Mouse (Mus musculus): ENCODE data around the gene Prdm2.

Gene Prdm2

GRCm38 (mm10) chr4:143106971-143107370, 105.8 kb downstream of the Prdm2 start:
- no peak for DNase-seq (ENCODE audit: low spot score in 2 of 2)

DNA sequence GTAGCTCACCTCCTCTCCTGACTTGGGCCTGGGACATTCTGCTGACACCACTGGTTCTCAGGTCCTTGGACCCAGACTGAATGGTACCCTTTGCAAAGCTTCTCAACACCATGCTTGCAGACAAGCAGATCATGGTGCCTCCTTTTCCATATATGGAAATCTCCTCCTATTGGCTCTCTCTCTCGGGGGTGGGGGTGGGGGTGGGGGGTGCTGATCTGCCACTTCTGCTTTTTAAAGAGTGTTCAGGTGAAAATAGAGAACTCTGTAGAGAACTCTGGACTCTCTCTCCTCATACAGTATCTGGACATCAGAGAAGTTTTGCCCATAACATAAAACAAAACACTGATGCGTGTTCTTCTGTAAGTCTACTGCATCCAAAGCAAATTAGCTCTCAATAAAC, 106.2 kb downstream of the Prdm2 start:
- DNase-seq (ENCODE audit: low spot score in 2 of 2): no peak

- DNase-seq (ENCODE audit: low spot score in 2 of 2): no peak
These were observed 108.1 kb downstream of the Prdm2 start for GRCm38 (mm10) chr4:143104739-143105138.

- DNase-seq (ENCODE audit: low spot score in 2 of 2): no peak
These were observed 109.0 kb downstream of the Prdm2 start for GRCm38 (mm10) chr4:143103811-143104210.

GRCm38 (mm10) chr4:143100157-143100556, 112.6 kb downstream of the Prdm2 start:
- no peak for DNase-seq (ENCODE audit: low spot score in 2 of 2)

DNA sequence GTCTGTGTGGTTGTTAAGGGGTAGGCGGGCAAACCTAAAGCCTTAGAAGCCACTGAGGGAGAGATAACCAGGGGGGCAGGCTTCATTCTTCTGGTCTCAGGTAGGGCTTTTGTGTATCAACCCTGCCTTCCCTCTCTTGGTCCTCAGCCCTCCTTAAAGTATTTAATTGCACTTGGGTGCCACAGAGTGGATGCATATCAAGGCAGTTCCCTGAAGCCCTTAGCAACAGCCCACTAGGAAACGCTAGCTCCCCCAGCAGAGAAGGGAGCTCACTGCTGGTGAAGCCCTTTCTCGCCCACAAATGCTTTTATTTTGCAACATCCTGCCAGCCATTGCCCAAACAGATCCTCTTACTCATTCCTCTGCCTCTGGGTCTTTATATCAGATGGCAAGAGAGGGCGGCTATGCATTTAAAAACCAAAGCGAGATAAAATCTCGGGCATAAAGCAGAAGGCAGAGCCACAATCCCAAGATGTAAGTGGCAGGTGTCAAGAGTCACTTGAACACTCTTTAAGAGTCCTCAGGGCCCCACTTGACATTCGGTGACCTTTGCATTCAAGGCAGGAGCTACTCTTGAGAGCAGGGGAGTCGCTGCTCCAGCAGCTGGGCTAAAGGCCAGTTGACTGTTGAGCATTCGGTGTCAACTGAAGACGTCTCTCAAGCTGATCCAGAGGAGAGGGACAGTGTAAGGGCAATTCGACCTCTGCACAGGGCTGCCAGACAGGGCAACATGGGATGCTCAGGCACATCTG, 113.3 kb downstream of the Prdm2 start:
- DNase-seq (ENCODE audit: low spot score in 2 of 2): no peak

- no peak for DNase-seq (ENCODE audit: low spot score in 2 of 2)
These were observed 120.6 kb downstream of the Prdm2 start for GRCm38 (mm10) chr4:143092082-143092701.

DNA sequence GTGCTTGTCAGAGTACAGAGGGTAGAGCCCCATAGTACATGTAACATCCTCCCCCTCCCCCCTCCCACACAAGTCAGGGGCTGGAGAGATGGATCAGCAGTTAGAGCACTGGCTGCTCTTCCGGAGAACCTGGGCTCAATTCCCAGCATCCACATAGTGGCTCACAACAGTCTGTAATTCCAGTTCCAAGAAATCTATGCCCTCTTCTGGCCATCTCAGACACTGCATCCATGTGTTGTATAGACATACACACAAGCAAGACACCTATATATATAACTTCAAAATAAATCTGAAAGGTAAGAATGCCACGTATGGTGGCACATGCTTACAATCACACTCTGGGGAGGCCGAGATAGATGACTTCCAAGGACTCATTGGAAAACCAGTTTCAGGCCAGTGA, 122.2 kb downstream of the Prdm2 start:
- no peak for DNase-seq (ENCODE audit: low spot score in 2 of 2)

GRCm38 (mm10) chr4:143074071-143074765, 138.6 kb downstream of the Prdm2 start:
- DNase-seq (ENCODE audit: low spot score in 2 of 2): no peak

DNA sequence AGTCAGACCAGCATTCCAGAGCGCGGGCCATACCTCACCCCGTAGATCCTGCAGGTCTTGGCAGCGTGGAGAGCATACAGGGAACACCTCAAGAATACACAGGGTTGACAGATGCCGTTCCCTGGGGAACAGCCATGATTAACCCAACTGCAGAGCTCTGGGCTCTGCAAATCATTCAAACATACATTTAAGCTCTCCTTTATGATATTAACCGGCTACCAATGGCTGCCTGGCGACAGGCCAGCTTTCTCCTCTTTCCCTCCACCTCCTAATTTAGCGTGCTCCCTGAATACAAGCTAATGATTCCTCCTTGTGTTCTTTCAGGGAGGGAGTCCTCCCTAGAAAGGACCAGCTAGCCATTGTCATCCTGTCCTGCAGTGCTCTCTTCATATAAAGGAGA, 141.0 kb downstream of the Prdm2 start:
- no peak for DNase-seq (ENCODE audit: low spot score in 2 of 2)

DNA sequence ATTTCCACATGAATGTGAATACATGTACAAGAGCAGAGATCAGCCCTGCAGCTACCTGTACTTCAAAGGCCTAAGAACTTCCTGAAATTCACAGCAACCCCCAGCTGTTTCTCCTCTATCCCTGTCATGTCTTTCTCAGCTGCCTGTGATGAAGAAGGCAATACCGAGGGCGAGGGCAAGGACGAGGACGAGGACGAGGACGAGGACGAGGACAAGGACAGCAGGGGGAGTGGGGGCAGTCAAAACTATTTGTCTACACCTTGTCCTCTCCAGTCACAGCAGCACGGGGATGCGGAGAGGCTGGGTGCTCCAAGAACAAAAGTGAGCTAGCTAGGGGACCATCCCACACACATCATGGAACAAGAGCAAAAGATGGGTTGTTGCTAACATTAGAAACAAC, 145.8 kb downstream of the Prdm2 start:
- DNase-seq (ENCODE audit: low spot score in 2 of 2): no peak

DNA sequence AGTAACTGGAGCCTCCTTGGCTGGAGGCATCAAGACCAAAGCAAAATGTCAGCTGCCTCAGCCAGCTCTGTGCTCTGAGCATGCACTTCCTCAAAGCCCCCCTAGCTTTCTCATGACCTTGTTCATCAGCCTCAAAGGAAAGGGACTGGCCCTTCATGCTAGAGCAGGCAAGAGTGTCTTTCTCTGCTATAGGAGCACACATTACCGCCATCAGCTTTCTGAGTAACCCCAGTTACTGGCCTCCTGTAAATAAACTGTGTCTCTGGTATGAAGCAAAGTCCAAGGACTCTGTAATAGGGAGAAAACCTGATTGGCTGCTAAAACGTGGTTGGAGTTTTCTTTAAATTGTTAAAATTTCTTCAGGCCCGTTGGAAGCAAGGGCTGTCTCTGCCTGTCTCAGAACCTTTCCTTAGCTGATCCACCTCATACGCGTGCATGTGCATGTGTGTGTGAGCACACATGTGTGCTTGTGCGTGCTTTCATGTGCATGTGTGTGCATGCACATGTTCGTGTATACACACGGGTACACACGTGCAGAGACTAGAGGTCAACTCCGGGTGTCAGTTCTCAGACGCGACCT, 153.9 kb downstream of the Prdm2 start:
- no peak for DNase-seq (ENCODE audit: low spot score in 2 of 2)
